Mouse (Mus musculus) c-Kit-positive CD71-positive TER-119-negative erythroid progenitor cells, embryonic 14.5 days (primary cell): ENCODE measurements around the gene Abi3.

Experiments used
- DNase-seq: peaks from one replicate; pipeline ENCODE4 v3.0.0-alpha.2; 2013; ENCODE audit warnings: low read depth

Abi3 gene

GRCm38 (mm10) chr11:95783958-95784357 is 58.3 kb downstream of the Abi3 start:
- DNase-seq: no peak

GRCm38 (mm10) chr11:95783457-95783856 is 58.8 kb downstream of the Abi3 start:
- DNase-seq: no peak

- DNase-seq: no peak
Measured at GRCm38 (mm10) chr11:95781557-95781956, 60.7 kb downstream of the Abi3 start.

- no peak for DNase-seq
Measured at GRCm38 (mm10) chr11:95780480-95780879, 61.8 kb downstream of the Abi3 start.
